Mouse (Mus musculus) lung, postnatal 36 days (tissue): Measurements from ENCODE around the gene 1700001F09Rik.
A peak's percentile ranks its signal among the peaks of the same experiment; 100 is the strongest.
"Not testable (repeated sequence)": the region's sequence is repeated elsewhere in the genome, so short reads cannot be mapped to it uniquely, and the experiment has no call there.

Experiments used
- DNase-seq: peaks from one replicate; pipeline ENCODE4 v3.0.0; 2022; ENCODE audit warnings: mixed read lengths

The 1700001F09Rik gene

DNA sequence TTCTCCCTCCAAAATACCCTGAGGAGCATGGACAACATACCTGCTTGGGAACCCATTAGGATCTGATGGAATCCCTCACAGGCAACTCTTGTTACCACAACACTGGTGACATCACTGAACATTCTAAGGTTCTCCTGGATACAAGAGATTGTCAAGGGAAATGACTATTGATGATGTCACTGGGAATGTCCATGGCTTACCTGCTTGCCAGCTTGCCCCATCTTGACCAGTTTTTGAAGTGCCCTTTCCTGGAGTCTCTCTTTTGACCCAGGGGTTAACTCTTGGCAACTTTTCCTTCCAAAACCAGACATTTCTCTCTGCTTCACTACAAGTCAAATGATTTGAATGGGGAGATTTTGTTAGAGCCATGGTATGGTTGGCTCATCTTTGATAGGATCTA is at the start of gene 1700001F09Rik:
1700001F09Rik (minus strand) TSS at position 101 of the 400 bp plus-strand sequence.
- DNase-seq, result not testable (repeated sequence)

- DNase-seq, result not testable (repeated sequence)
Measured at GRCm38 (mm10) chr14:43361713-43362112, 14.1 kb upstream of the 1700001F09Rik start.

DNA sequence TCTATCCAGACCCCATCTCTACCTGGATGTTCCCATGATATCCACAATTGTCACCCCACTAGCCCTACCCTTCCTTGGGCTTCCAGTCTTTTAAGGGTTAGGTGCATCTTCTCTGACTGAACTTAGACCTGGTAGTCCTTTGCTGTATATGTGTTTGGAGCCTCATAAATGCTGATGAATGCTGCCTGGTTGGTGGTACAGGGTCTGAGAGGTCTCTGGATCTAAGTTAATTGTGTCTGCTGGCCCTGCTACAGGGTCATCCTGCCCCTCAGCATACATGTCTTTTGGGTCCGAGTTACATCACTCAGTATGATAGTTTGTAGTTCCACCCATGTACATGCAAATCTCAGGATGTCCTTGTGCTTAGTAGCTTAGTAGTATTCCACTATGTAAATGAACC is 11.6 kb upstream of the 1700001F09Rik start:
- DNase-seq, result not testable (repeated sequence)

DNA sequence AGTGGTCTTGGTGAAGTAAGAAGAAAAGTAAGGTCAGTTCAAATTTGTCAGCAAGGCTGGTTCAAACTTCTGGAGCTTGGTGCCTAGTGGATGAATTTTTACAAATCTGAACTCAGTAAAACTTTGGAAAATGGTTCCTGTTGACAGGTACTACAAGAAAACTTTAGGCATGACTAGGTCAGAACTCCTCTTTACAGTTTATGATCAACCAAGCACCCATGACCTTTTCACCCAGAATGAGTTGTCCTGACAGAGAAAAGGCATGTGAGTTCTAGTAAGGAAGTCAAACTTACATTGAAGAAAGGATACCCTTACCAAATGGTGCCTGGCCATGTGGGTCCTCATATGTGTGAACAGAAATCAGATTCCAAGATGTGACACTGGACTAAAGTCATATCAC is 9.9 kb upstream of the 1700001F09Rik start:
- DNase-seq, result not testable (repeated sequence)

DNA sequence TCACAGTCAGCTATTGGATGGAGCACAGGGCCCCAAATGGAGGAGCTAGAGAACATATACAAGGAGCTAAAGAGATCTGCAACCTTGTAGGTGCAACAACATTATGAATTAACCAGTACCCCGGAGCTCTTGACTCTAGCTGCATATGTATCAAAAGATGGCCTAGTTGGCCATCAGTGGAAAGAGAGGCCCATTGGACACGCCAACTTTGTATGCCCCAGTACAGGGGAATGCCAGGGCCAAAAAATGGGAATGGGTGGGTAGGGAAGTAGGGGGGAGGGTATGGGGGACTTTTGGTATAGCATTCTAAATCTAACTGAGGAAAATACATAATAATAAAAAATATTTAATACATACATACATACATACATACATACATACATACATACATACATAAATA is 5.3 kb upstream of the 1700001F09Rik start:
- DNase-seq, result not testable (repeated sequence)

GRCm38 (mm10) chr14:43337646-43338045 is 10.0 kb downstream of the 1700001F09Rik start:
- not testable (repeated sequence) for DNase-seq

DNA sequence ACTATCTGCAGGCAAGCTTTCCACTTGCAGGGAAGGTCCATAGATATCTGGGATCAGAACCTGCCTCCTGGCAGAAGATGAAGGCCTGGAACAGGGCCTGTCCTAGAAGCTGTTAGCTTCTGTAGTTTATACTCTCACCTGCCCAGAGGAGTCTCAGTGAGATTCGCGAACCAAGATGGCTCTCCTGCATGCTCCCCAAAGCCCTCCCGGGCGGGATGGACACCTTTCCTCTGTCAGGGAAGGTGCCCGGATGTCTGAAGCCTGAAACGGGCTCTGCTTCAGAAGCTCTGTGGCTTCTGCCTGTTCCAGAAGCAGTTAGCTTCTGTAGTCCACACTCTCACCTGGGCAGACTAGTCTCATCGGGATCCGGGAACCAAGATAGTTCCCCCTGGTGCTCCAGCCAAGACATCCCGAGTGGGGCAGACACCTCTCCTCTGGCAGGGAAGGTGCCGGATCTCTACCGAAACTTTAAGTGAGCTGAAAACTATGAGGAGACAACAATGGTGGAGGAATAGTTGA is 16.2 kb downstream of the 1700001F09Rik start:
- not testable (repeated sequence) for DNase-seq

- DNase-seq, result peak; percentile 12
Measured at GRCm38 (mm10) chr14:43328603-43329002, 19.0 kb downstream of the 1700001F09Rik start.

GRCm38 (mm10) chr14:43319516-43319915 is 28.1 kb downstream of the 1700001F09Rik start:
- not testable (repeated sequence) for DNase-seq

DNA sequence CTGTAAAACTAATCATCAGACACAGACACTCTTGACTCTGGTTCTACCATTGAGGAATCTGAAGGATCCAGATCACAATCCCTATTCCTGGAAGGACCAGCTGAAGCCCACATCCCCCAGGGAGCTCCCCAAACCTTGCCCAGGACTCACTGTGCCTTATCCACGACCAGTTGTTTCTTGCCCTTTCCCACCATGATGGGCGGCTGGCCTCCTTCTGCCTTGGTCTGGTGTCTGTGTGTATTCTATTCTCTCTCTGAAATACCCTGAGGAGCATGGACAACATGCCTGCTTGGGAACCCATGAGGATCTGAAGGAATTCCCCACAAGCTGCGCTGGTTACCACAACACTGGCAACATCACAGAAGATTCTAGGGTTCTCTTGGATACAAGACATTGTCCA is 54.1 kb downstream of the 1700001F09Rik start, which contains the start of gene Gm8127:
Gm8127 (minus strand) TSS at position 330 of the 400 bp plus-strand sequence.
- not testable (repeated sequence) for DNase-seq
